In the genomic region with DNA sequence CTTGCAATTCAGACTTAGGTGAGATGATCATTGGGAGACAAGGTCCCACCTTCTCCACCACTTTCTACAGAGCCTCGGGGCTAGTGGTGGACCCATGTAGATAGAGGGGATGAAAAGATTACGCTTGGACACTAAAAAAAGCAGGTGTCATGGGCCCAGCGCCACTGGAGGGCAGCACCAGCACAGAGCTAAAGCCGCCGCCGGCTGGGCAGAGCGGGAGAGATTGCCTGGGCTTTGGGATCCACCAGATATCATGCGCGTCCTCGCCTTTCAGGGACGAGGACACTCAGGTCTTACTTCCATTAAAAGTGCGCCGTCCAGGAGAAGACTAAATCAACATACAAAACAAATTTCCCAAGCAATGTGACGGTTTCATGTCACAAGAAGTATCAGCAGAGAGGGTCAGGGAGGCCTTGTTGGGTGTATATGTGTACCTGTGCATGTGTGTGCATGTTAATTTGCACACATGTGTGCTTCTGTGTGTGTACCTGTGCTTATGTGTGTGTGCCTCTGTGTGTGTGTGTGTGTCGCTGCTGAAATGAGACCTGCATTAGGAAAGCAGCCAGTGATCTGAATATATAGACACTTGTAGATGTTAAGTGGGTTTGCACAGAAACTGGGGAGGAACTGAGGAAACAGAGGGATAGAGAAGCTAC, we compare ENCODE assay signal across 8 mouse cellular contexts. TPM values are rescaled to one million over a fixed set of nuclear protein-coding genes. Genes with fewer than 3 reads are reported as not detected.
DNase-seq lines count a peak whose midpoint lies in the region; ATAC-seq and TF ChIP-seq lines count a peak whose summit lies in the region.

No protein-coding gene starts in this region.

- WGBS in embryonic facial prominence, embryonic 11.5 days: 7% methylated on average over 15 of the region's 15 CpGs
- WGBS in heart, embryonic 10.5 days: 9% methylated on average over 15 of the region's 15 CpGs
- 8% methylated on average over 15 of the region's 15 CpGs for whole genome bisulfite sequencing in kidney, embryonic 16.5 days
- WGBS in liver, embryonic 13.5 days (ENCODE audit: insufficient replicate concordance): 7% methylated on average over 15 of the region's 15 CpGs
- WGBS in stomach, postnatal 0 days: 11% methylated on average over 15 of the region's 15 CpGs

- H3K4me1 ChIP-seq in embryonic facial prominence, embryonic 11.5 days (ENCODE audit: control insufficient read depth, insufficient read depth, low read length): no peaks in the 10 kb centered on the region
- peaks cover 11% of the 10 kb centered on the region for H3K4me1 ChIP-seq in heart, embryonic 10.5 days
- H3K4me1 ChIP-seq in kidney, embryonic 16.5 days (ENCODE audit: insufficient read depth, low read length): peaks cover 5% of the 10 kb centered on the region; the same call in 1 of the 2 replicates
- H3K4me1 ChIP-seq in liver, embryonic 13.5 days (replicated peaks): peaks cover 19% of the 10 kb centered on the region
- H3K4me1 ChIP-seq in stomach, postnatal 0 days (replicated peaks; ENCODE audit: control insufficient read depth, insufficient read depth): no peaks in the 10 kb centered on the region

- DNase-seq in spleen, adult 18-20 months: peak; percentile 30 to 72
- DNase-seq in spleen, adult 12 weeks (ENCODE audit: low spot score): no peak
- DNase-seq in embryonic facial prominence, embryonic 11.5 days (ENCODE audit: low spot score): peak; percentile 83
- DNase-seq in heart, embryonic 10.5 days (ENCODE audit: low spot score): peak; percentile 70
- peak; percentile 40 for DNase-seq in liver, embryonic 13.5 days
- DNase-seq in neural tube, embryonic 10.5 days (ENCODE audit: extremely low spot score, low spot score): peak; percentile 79
- DNase-seq in stomach, postnatal 0 days (ENCODE audit: low spot score): peak; percentile 74

- no peak overlapping the region for H3K4me2 ChIP-seq in embryonic facial prominence, embryonic 11.5 days (ENCODE audit: low read depth, low read length)
- H3K4me2 ChIP-seq in kidney, embryonic 16.5 days (replicated peaks; ENCODE audit: low read depth, low read length): 0 out of 2 replicates have a peak overlapping the region, but pooled peaks have one; percentile 47
- peak overlapping the region; percentile 51 for H3K4me2 ChIP-seq in liver, embryonic 13.5 days
- H3K4me2 ChIP-seq in stomach, postnatal 0 days (replicated peaks; ENCODE audit: low read depth): no peak overlapping the region; the same call in 1 of the 2 replicates

- peak; percentile 60 for ATAC-seq in embryonic facial prominence, embryonic 11.5 days (replicated peaks; ENCODE audit: insufficient number of reproducible peaks, low FRiP score, low TSS enrichment, low read depth)
- ATAC-seq in kidney, embryonic 16.5 days (ENCODE audit: low FRiP score, low TSS enrichment): peak; percentile 68
- no peak; the same call in 1 of the 2 replicates for ATAC-seq in liver, embryonic 13.5 days (ENCODE audit: low read depth)
- 0 out of 2 replicates have a peak, but pooled peaks have one; percentile 23 for ATAC-seq in stomach, postnatal 0 days (ENCODE audit: low FRiP score, low TSS enrichment)

- no peaks in the 10 kb centered on the region for H3K9me3 ChIP-seq in embryonic facial prominence, embryonic 11.5 days (replicated peaks; ENCODE audit: control insufficient read depth, low read length)
- no peaks in the 10 kb centered on the region for H3K9me3 ChIP-seq in heart, embryonic 10.5 days
- H3K9me3 ChIP-seq in kidney, embryonic 16.5 days (ENCODE audit: low read length): no peaks in the 10 kb centered on the region
- H3K9me3 ChIP-seq in liver, embryonic 13.5 days (replicated peaks): no peaks in the 10 kb centered on the region
- no peaks in the 10 kb centered on the region for H3K9me3 ChIP-seq in stomach, postnatal 0 days (ENCODE audit: control insufficient read depth, low read length)

- peaks cover 21% of the 10 kb centered on the region for H3K27me3 ChIP-seq in embryonic facial prominence, embryonic 11.5 days (ENCODE audit: control insufficient read depth, insufficient read depth, low read length)
- H3K27me3 ChIP-seq in heart, embryonic 10.5 days (ENCODE audit: insufficient read depth, poor library complexity, severe bottlenecking): peaks cover 63% of the 10 kb centered on the region
- H3K27me3 ChIP-seq in kidney, embryonic 16.5 days (ENCODE audit: insufficient read depth, low read length): peaks cover 21% of the 10 kb centered on the region
- peaks cover 50% of the 10 kb centered on the region for H3K27me3 ChIP-seq in liver, embryonic 13.5 days
- no peaks in the 10 kb centered on the region for H3K27me3 ChIP-seq in stomach, postnatal 0 days (ENCODE audit: control insufficient read depth, insufficient read depth, low read length)

- peak; percentile 91 for TF ChIP-seq CTCF in stomach, postnatal 0 days (IDR thresholded peaks at IDR 0.05; ENCODE audit: low read depth)

- TF ChIP-seq EP300 in stomach, postnatal 0 days (optimal IDR thresholded peaks at IDR 0.05): no peak

- no peak overlapping the region for H3K4me3 ChIP-seq in embryonic facial prominence, embryonic 11.5 days (ENCODE audit: low read depth, low read length)
- peak overlapping the region; percentile 24; the same call in 1 of the 2 replicates for H3K4me3 ChIP-seq in heart, embryonic 10.5 days
- no peak overlapping the region for H3K4me3 ChIP-seq in kidney, embryonic 16.5 days (ENCODE audit: low read length)
- H3K4me3 ChIP-seq in liver, embryonic 13.5 days (replicated peaks): no peak overlapping the region
- no peak overlapping the region for H3K4me3 ChIP-seq in stomach, postnatal 0 days (ENCODE audit: low read depth, low read length)

- no peak overlapping the region for H3K9ac ChIP-seq in embryonic facial prominence, embryonic 11.5 days (replicated peaks; ENCODE audit: low read length)
- H3K9ac ChIP-seq in kidney, embryonic 16.5 days (replicated peaks; ENCODE audit: low read length): no peak overlapping the region
- H3K9ac ChIP-seq in liver, embryonic 13.5 days: no peak overlapping the region
- H3K9ac ChIP-seq in stomach, postnatal 0 days (ENCODE audit: low read length): no peak overlapping the region

- no peaks in the 10 kb centered on the region for H3K36me3 ChIP-seq in embryonic facial prominence, embryonic 11.5 days (replicated peaks; ENCODE audit: control insufficient read depth, insufficient read depth, low read depth, low read length)
- no peaks in the 10 kb centered on the region for H3K36me3 ChIP-seq in heart, embryonic 10.5 days
- no peaks in the 10 kb centered on the region for H3K36me3 ChIP-seq in kidney, embryonic 16.5 days (ENCODE audit: insufficient read depth, low read length)
- H3K36me3 ChIP-seq in liver, embryonic 13.5 days: no peaks in the 10 kb centered on the region
- H3K36me3 ChIP-seq in stomach, postnatal 0 days (ENCODE audit: control insufficient read depth, insufficient read depth, low read length): no peaks in the 10 kb centered on the region

- no peak overlapping the region for H3K27ac ChIP-seq in embryonic facial prominence, embryonic 11.5 days (replicated peaks; ENCODE audit: low read depth, low read length)
- H3K27ac ChIP-seq in heart, embryonic 10.5 days: no peak overlapping the region
- no peak overlapping the region for H3K27ac ChIP-seq in kidney, embryonic 16.5 days (ENCODE audit: low read length)
- no peak overlapping the region for H3K27ac ChIP-seq in liver, embryonic 13.5 days
- H3K27ac ChIP-seq in stomach, postnatal 0 days (replicated peaks): no peak overlapping the region

RNA-seq across cellular contexts. Expression of a gene that starts 25.4 kb away (rescaled TPM):
- polyA plus RNA-seq in embryonic facial prominence, embryonic 11.5 days (2014; fragmentation: Nextera tagmentation; extraction: Ambion mirVana): 6.1 and 8.5 TPM in 2 replicates
- polyA plus RNA-seq in heart, embryonic 10.5 days (2016; fragmentation: Nextera tagmentation; extraction: Ambion mirVana): 14.1 and 14.9 TPM in 2 replicates
- 20.7 and 21.6 TPM in 2 replicates for polyA plus RNA-seq in kidney, embryonic 16.5 days (2015; fragmentation: Nextera tagmentation; extraction: Ambion mirVana)
- 9.5 and 12.3 TPM in 2 replicates for polyA plus RNA-seq in liver, embryonic 13.5 days (2015; fragmentation: Nextera tagmentation; extraction: Ambion mirVana)
- polyA plus RNA-seq in stomach, postnatal 0 days (2015; fragmentation: Nextera tagmentation; extraction: Ambion mirVana): 35.8 and 41.7 TPM in 2 replicates

RNA-seq across cellular contexts. Expression of a gene that starts 51.9 kb away (rescaled TPM):
- 12.6 and 13.7 TPM in 2 replicates for polyA plus RNA-seq in embryonic facial prominence, embryonic 11.5 days (2014; fragmentation: Nextera tagmentation; extraction: Ambion mirVana)
- polyA plus RNA-seq in heart, embryonic 10.5 days (2016; fragmentation: Nextera tagmentation; extraction: Ambion mirVana): 21.0 and 23.3 TPM in 2 replicates
- polyA plus RNA-seq in kidney, embryonic 16.5 days (2015; fragmentation: Nextera tagmentation; extraction: Ambion mirVana): 21.7 and 24.5 TPM in 2 replicates
- 9.1 and 10.7 TPM in 2 replicates for polyA plus RNA-seq in liver, embryonic 13.5 days (2015; fragmentation: Nextera tagmentation; extraction: Ambion mirVana)
- polyA plus RNA-seq in stomach, postnatal 0 days (2015; fragmentation: Nextera tagmentation; extraction: Ambion mirVana): 14.8 and 17.3 TPM in 2 replicates

Comparison
In these comparisons a context has a peak if more than half of its experiments do, and no peak if none do; other contexts are left out.
1. H3K4me2 ChIP-seq: peak in kidney, embryonic 16.5 days (single experiment) and liver, embryonic 13.5 days (single experiment); none in embryonic facial prominence, embryonic 11.5 days (single experiment) and stomach, postnatal 0 days (single experiment).